Mouse (Mus musculus) CH12.LX (cell line): ENCODE measurements around the gene Lamc3.

Experiments used
- CTCF ChIP-seq, 2 experiments: IDR thresholded peaks in 1 of 2; conservative IDR thresholded peaks in 1 of 2; 2 replicates each; pipeline ENCODE4 v1.5.1; 2011 to 2012; ENCODE audit warnings: low read depth in 2 of 2, low read length in 2 of 2, improper control_type of control experiment in 1 of 2, inconsistent platforms in 1 of 2, mild to moderate bottlenecking in 1 of 2, moderate library complexity in 1 of 2
- E2F4 ChIP-seq: IDR thresholded peaks from 2 replicates; pipeline ENCODE4 v1.6.1; 2011; ENCODE audit warnings: low read depth, low read length, improper control_type of control experiment; ENCODE audit not compliant: insufficient replicate concordance
- EP300 ChIP-seq: IDR thresholded peaks from 2 replicates; pipeline ENCODE4 v1.6.1; 2011; ENCODE audit warnings: low read length, improper control_type of control experiment
- ETS1 ChIP-seq: conservative IDR thresholded peaks from 2 replicates; pipeline ENCODE4 v1.6.1; 2012; ENCODE audit warnings: low read depth, mild to moderate bottlenecking, inconsistent platforms, low read length, improper control_type of control experiment, moderate library complexity
- JUND ChIP-seq: conservative IDR thresholded peaks from 2 replicates; pipeline ENCODE4 v1.6.1; 2011; ENCODE audit warnings: low read depth, low read length, improper control_type of control experiment
- MAX ChIP-seq: IDR thresholded peaks from 2 replicates; pipeline ENCODE4 v1.6.1; 2011; ENCODE audit warnings: low read length, improper control_type of control experiment
- MAZ ChIP-seq: IDR thresholded peaks from 2 replicates; pipeline ENCODE4 v1.6.1; 2012; ENCODE audit warnings: low read depth, mild to moderate bottlenecking, inconsistent platforms, low read length, improper control_type of control experiment, moderate library complexity
- MXI1 ChIP-seq: IDR thresholded peaks from 2 replicates; pipeline ENCODE4 v1.6.1; 2011; ENCODE audit warnings: mild to moderate bottlenecking, low read depth, low read length, improper control_type of control experiment
- MYC ChIP-seq: IDR thresholded peaks from 2 replicates; pipeline ENCODE4 v1.6.1; 2011; ENCODE audit warnings: low read depth, mild to moderate bottlenecking, improper control_type of control experiment, low read length
- NELFE ChIP-seq: IDR thresholded peaks from 2 replicates; pipeline ENCODE4 v1.6.1; 2011; ENCODE audit warnings: low read depth, low read length, improper control_type of control experiment
- POLR2A ChIP-seq: IDR thresholded peaks from 2 replicates; pipeline ENCODE4 v1.6.1; 2011; ENCODE audit warnings: low read depth, mild to moderate bottlenecking, improper control_type of control experiment, low read length
- USF1 ChIP-seq: IDR thresholded peaks from 2 replicates; pipeline ENCODE4 v1.6.1; 2014; ENCODE audit warnings: low read depth, mild to moderate bottlenecking, inconsistent platforms, low read length, improper control_type of control experiment
- ZMIZ1 ChIP-seq: IDR thresholded peaks from 2 replicates; pipeline ENCODE4 v1.6.1; 2012; ENCODE audit warnings: low read depth, mild to moderate bottlenecking, inconsistent platforms, low read length, improper control_type of control experiment

GRCm38 (mm10) chr2:31864891-31865290 is 22.2 kb upstream of the Lamc3 start:
- TF ChIP-seq CTCF (conservative IDR thresholded peaks at IDR 0.05 in 1 of 2, IDR thresholded peaks at IDR 0.05 in 1 of 2; ENCODE audit: low read depth in 2 of 2, low read length in 2 of 2), result no peak
- no peak for TF ChIP-seq E2F4
- no peak for TF ChIP-seq USF1
- TF ChIP-seq MXI1, result no peak
- no peak for TF ChIP-seq ZMIZ1
- no peak for TF ChIP-seq POLR2A
- no peak for TF ChIP-seq EP300
- TF ChIP-seq JUND, result no peak
- no peak for TF ChIP-seq ETS1
- no peak for TF ChIP-seq NELFE
- no peak for TF ChIP-seq MYC
- TF ChIP-seq MAX, result no peak
- no peak for TF ChIP-seq MAZ
